Mouse (Mus musculus): ENCODE results near the gene Tinf2.

Gene Tinf2

GRCm38 (mm10) chr14:55634874-55635522, 46.6 kb downstream of the Tinf2 start:
- peak; percentile 60 for DNase-seq

DNA sequence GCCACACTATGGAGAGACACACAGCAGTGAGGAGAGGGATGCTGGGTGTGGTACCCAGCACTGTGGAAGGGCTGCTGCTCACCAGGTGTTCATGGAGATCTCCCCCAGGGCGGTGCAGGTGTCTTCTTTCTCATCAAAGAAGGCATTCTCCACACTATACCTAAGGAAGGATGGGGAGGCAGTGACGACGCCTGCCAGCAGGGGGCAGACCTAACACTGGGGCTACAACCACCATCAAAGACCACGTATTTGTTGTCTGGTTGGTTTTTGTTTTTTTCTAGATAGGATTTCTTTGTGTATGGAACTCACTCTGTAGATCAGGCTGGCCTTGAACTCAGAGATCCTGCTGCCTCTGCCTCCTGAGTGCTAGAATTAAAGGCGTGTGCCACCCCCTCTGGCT, 52.3 kb downstream of the Tinf2 start:
- DNase-seq, result no peak

- DNase-seq, result no peak
Measured at GRCm38 (mm10) chr14:55628077-55628827, 53.4 kb downstream of the Tinf2 start.

All from cerebellum, adult 8-10 months (tissue).